Mouse (Mus musculus) MEL (cell line): ENCODE measurements around the gene Rcor2. TPM values are rescaled to one million over a fixed set of nuclear protein-coding genes. Genes with fewer than 3 reads are reported as not detected.

ENCODE experiments used
- DNase-seq: peaks from one replicate; pipeline ENCODE4 v3.0.0; 2011; ENCODE audit warnings: low read depth, low spot score
- H3K27ac ChIP-seq: 2 replicates; pipeline ENCODE4 v1.5.1; 2012; ENCODE audit warnings: low read depth, mild to moderate bottlenecking, control low read depth, low read length, moderate library complexity; ENCODE audit not compliant: control insufficient read depth
- H3K27me3 ChIP-seq, 2 experiments: fragments of 150-350 bp in 1 of 2; sonication (generic) in 1 of 2; 2 replicates each; pipeline ENCODE4 v1.6.1; 2012; ENCODE audit warnings: low read length in 2 of 2, mild to moderate bottlenecking in 2 of 2, improper control_type of control experiment in 1 of 2, moderate library complexity in 1 of 2; ENCODE audit not compliant: insufficient read depth in 2 of 2, control insufficient read depth in 1 of 2
- H3K36me3 ChIP-seq, 2 experiments: 2 replicates each; pipeline ENCODE4 v1.6.1; 2012 to 2014; ENCODE audit warnings: low read length in 2 of 2, improper control_type of control experiment in 1 of 2, inconsistent platforms in 1 of 2, mild to moderate bottlenecking in 1 of 2; ENCODE audit not compliant: insufficient read depth in 2 of 2, control insufficient read depth in 1 of 2
- H3K4me1 ChIP-seq, 2 experiments: fragments of 150-350 bp in 1 of 2; sonication (generic) in 1 of 2; 2 replicates each; pipeline ENCODE4 v1.6.1; 2012; ENCODE audit warnings: low read length in 2 of 2, improper control_type of control experiment in 1 of 2, mild to moderate bottlenecking in 1 of 2; ENCODE audit not compliant: insufficient read depth in 2 of 2, control insufficient read depth in 1 of 2
- H3K4me3 ChIP-seq, 2 experiments: fragments of 150-350 bp in 1 of 2; sonication (generic) in 1 of 2; 2 replicates each; pipeline ENCODE4 v1.5.1; 2012; ENCODE audit warnings: low read depth in 2 of 2, low read length in 2 of 2, mild to moderate bottlenecking in 2 of 2, moderate library complexity in 2 of 2, control low read depth in 1 of 2, improper control_type of control experiment in 1 of 2; ENCODE audit not compliant: control insufficient read depth in 1 of 2, insufficient read depth in 1 of 2
- H3K79me2 ChIP-seq: 2 replicates; pipeline ENCODE4 v1.6.1; 2012; ENCODE audit warnings: mild to moderate bottlenecking, low read length, moderate library complexity; ENCODE audit not compliant: control insufficient read depth, poor library complexity, insufficient read depth
- H3K9ac ChIP-seq: 2 replicates; pipeline ENCODE4 v1.6.1; 2012; ENCODE audit warnings: low read depth, mild to moderate bottlenecking, control low read depth, low read length, moderate library complexity; ENCODE audit not compliant: control insufficient read depth, poor library complexity, severe bottlenecking
- H3K9me3 ChIP-seq: fragments of 150-350 bp; sonication (generic); replicated peaks from 2 replicates; pipeline ENCODE4 v1.6.1; 2012; ENCODE audit warnings: mild to moderate bottlenecking, low read length, improper control_type of control experiment, moderate library complexity; ENCODE audit not compliant: insufficient read depth
- BHLHE40 ChIP-seq: IDR thresholded peaks from 2 replicates; pipeline ENCODE4 v1.6.1; 2012; ENCODE audit warnings: low read depth, mild to moderate bottlenecking, inconsistent platforms, low read length, improper control_type of control experiment, borderline replicate concordance
- CHD1 ChIP-seq: IDR thresholded peaks from 2 replicates; pipeline ENCODE4 v1.6.1; 2012; ENCODE audit warnings: low read depth, mild to moderate bottlenecking, inconsistent platforms, low read length, improper control_type of control experiment
- CHD2 ChIP-seq: IDR thresholded peaks from 2 replicates; pipeline ENCODE4 v1.6.1; 2011; ENCODE audit warnings: low read length, improper control_type of control experiment
- CTCF ChIP-seq, 3 experiments: IDR thresholded peaks in 2 of 3; conservative IDR thresholded peaks in 1 of 3; 2 replicates each; pipeline ENCODE4 v1.5.1; 2011 to 2012; ENCODE audit warnings: low read length in 3 of 3, low read depth in 2 of 3, mild to moderate bottlenecking in 2 of 3, improper control_type of control experiment in 1 of 3, inconsistent platforms in 1 of 3, mixed read lengths in 1 of 3, moderate library complexity in 1 of 3; ENCODE audit not compliant: control insufficient read depth in 1 of 3, insufficient read depth in 1 of 3, poor library complexity in 1 of 3, severe bottlenecking in 1 of 3
- ELF1 ChIP-seq: IDR thresholded peaks from 2 replicates; pipeline ENCODE4 v1.6.1; 2014; ENCODE audit warnings: low read depth, mild to moderate bottlenecking, inconsistent platforms, low read length, improper control_type of control experiment, moderate library complexity
- ETS1 ChIP-seq: IDR thresholded peaks from 2 replicates; pipeline ENCODE4 v1.6.1; 2012; ENCODE audit warnings: low read depth, mild to moderate bottlenecking, inconsistent platforms, low read length, improper control_type of control experiment, moderate library complexity
- GATA1 ChIP-seq: IDR thresholded peaks from 2 replicates; pipeline ENCODE4 v1.6.1; 2011; ENCODE audit warnings: low read depth, low read length, improper control_type of control experiment
- HCFC1 ChIP-seq: IDR thresholded peaks from 2 replicates; pipeline ENCODE4 v1.6.1; 2012; ENCODE audit warnings: low read depth, mild to moderate bottlenecking, inconsistent platforms, low read length, improper control_type of control experiment, moderate library complexity
- JUND ChIP-seq: IDR thresholded peaks from 2 replicates; pipeline ENCODE4 v1.6.1; 2011; ENCODE audit warnings: low read depth, mild to moderate bottlenecking, improper control_type of control experiment, low read length
- KAT2A ChIP-seq: conservative IDR thresholded peaks from 2 replicates; pipeline ENCODE4 v1.6.1; 2012; ENCODE audit warnings: low read depth, low read length, improper control_type of control experiment, inconsistent platforms
- MAFK ChIP-seq: IDR thresholded peaks from 2 replicates; pipeline ENCODE4 v1.6.1; 2011; ENCODE audit warnings: low read depth, mild to moderate bottlenecking, low read length, improper control_type of control experiment, borderline replicate concordance
- MAX ChIP-seq: IDR thresholded peaks from 2 replicates; pipeline ENCODE4 v1.6.1; 2011; ENCODE audit warnings: low read length, improper control_type of control experiment
- MAZ ChIP-seq: IDR thresholded peaks from 2 replicates; pipeline ENCODE4 v1.6.1; 2012; ENCODE audit warnings: low read depth, mild to moderate bottlenecking, inconsistent platforms, low read length, improper control_type of control experiment
- MEF2A ChIP-seq: IDR thresholded peaks from 2 replicates; pipeline ENCODE4 v1.6.1; 2014; ENCODE audit warnings: low read depth, mild to moderate bottlenecking, inconsistent platforms, low read length, improper control_type of control experiment; ENCODE audit not compliant: poor library complexity, insufficient replicate concordance, severe bottlenecking; ENCODE audit errors: extremely low read depth
- MXI1 ChIP-seq: IDR thresholded peaks from 2 replicates; pipeline ENCODE4 v1.6.1; 2011; ENCODE audit warnings: mild to moderate bottlenecking, low read depth, low read length, improper control_type of control experiment
- MYC ChIP-seq: IDR thresholded peaks from 2 replicates; pipeline ENCODE4 v1.6.1; 2011; ENCODE audit warnings: low read depth, mild to moderate bottlenecking, low read length, improper control_type of control experiment, moderate library complexity
- POLR2A ChIP-seq, 2 experiments: IDR thresholded peaks; 2 replicates each; pipeline ENCODE4 v1.6.1; 2011 to 2012; ENCODE audit warnings: low read length in 2 of 2, mild to moderate bottlenecking in 2 of 2, control low read depth in 1 of 2, improper control_type of control experiment in 1 of 2, low read depth in 1 of 2, moderate library complexity in 1 of 2; ENCODE audit not compliant: control insufficient read depth in 1 of 2, insufficient read depth in 1 of 2, poor library complexity in 1 of 2
- RAD21 ChIP-seq: IDR thresholded peaks from 2 replicates; pipeline ENCODE4 v1.6.1; 2011; ENCODE audit warnings: mild to moderate bottlenecking, low read depth, low read length, improper control_type of control experiment
- RCOR1 ChIP-seq: IDR thresholded peaks from 2 replicates; pipeline ENCODE4 v1.6.1; 2012; ENCODE audit warnings: low read depth, mild to moderate bottlenecking, inconsistent platforms, low read length, improper control_type of control experiment
- SIN3A ChIP-seq: IDR thresholded peaks from 2 replicates; pipeline ENCODE4 v1.6.1; 2012; ENCODE audit warnings: low read length, improper control_type of control experiment, inconsistent platforms
- SMC3 ChIP-seq: IDR thresholded peaks from 2 replicates; pipeline ENCODE4 v1.6.1; 2011; ENCODE audit warnings: low read depth, low read length, improper control_type of control experiment
- TBP ChIP-seq: IDR thresholded peaks from 2 replicates; pipeline ENCODE4 v1.8.0; 2011; ENCODE audit warnings: low read depth, low read length, improper control_type of control experiment
- TCF12 ChIP-seq: IDR thresholded peaks from 2 replicates; pipeline ENCODE4 v1.6.1; 2014; ENCODE audit warnings: low read depth, mild to moderate bottlenecking, inconsistent platforms, low read length, improper control_type of control experiment, moderate library complexity
- USF1 ChIP-seq: IDR thresholded peaks from 2 replicates; pipeline ENCODE4 v1.6.1; 2014; ENCODE audit warnings: low read depth, mild to moderate bottlenecking, inconsistent platforms, low read length, improper control_type of control experiment, moderate library complexity
- ZC3H11A ChIP-seq: IDR thresholded peaks from 2 replicates; pipeline ENCODE4 v1.6.1; 2012; ENCODE audit warnings: low read depth, mild to moderate bottlenecking, inconsistent platforms, low read length, improper control_type of control experiment
- ZKSCAN1 ChIP-seq: IDR thresholded peaks from 2 replicates; pipeline ENCODE4 v1.6.1; 2012; ENCODE audit warnings: low read depth, mild to moderate bottlenecking, inconsistent platforms, low read length, improper control_type of control experiment, moderate library complexity
- ZNF384 ChIP-seq: IDR thresholded peaks from 2 replicates; pipeline ENCODE4 v1.6.1; 2012; ENCODE audit warnings: low read depth, mild to moderate bottlenecking, inconsistent platforms, low read length, improper control_type of control experiment
- polyA plus RNA-seq, 2 experiments: library from polyadenylated mRNA; stranded (reverse) in 1 of 2; unstranded in 1 of 2; fragments of >175 nt in 1 of 2; fragments of >200 nt in 1 of 2; gene quantifications; 2 replicates each; pipeline versions ENCODE4 v1.2.1 to v1.2.4; 2012; ENCODE audit warnings: low replicate concordance in 2 of 2, low read depth in 1 of 2; ENCODE audit not compliant: insufficient read length in 2 of 2, insufficient read depth in 1 of 2, missing spikeins in 1 of 2
- total RNA-seq: library from RNA; depleted of rRNA; stranded (reverse); fragments of 300-350 nt; gene quantifications from 2 replicates; pipeline ENCODE4 v1.2.3, GENCODE M21; 2012

Rcor2 gene
- total and polyA plus RNA-seq, 3 experiments: 31.4 to 60.2 TPM; not detected in 1

- DNase-seq: no peak
- Histone ChIP-seq H3K27me3 (no peaks in the 10 kb centered on the region), H3K9me3 (no peaks in the 10 kb centered on the region), H3K79me2 (peaks cover 38% of the 10 kb centered on the region), H3K4me1 (peaks cover 0 to 10% of the 10 kb centered on the region in 2 experiments; a peak in 2 of 4 replicates), H3K9ac (no peak overlapping the region), H3K27ac (no peak overlapping the region), H3K36me3 (peaks cover 6 to 18% of the 10 kb centered on the region in 2 experiments), H3K4me3 (no peak overlapping the region)
- no peak for TF ChIP-seq CTCF (IDR thresholded peaks at IDR 0.05 in 2 of 3, conservative IDR thresholded peaks at IDR 0.05 in 1 of 3; ENCODE audit: control insufficient read depth in 1 of 3, insufficient read depth in 1 of 3, low read depth in 2 of 3, low read length in 3 of 3, poor library complexity in 1 of 3, severe bottlenecking in 1 of 3)
- TF ChIP-seq SMC3: no peak
- TF ChIP-seq SIN3A: no peak
- no peak for TF ChIP-seq MAFK
- no peak for TF ChIP-seq MAZ
- TF ChIP-seq ZC3H11A: no peak
- TF ChIP-seq TBP: no peak
- TF ChIP-seq HCFC1: no peak
- no peak for TF ChIP-seq MAX
- TF ChIP-seq ZKSCAN1: no peak
- no peak for TF ChIP-seq JUND
- no peak for TF ChIP-seq GATA1
- TF ChIP-seq RCOR1: no peak
- no peak for TF ChIP-seq TCF12
- no peak for TF ChIP-seq CHD2
- no peak for TF ChIP-seq BHLHE40
- no peak for TF ChIP-seq USF1
- no peak for TF ChIP-seq ZNF384
Measured at GRCm38 (mm10) chr19:7235461-7235860, 31.7 kb upstream of the Rcor2 start.

DNA sequence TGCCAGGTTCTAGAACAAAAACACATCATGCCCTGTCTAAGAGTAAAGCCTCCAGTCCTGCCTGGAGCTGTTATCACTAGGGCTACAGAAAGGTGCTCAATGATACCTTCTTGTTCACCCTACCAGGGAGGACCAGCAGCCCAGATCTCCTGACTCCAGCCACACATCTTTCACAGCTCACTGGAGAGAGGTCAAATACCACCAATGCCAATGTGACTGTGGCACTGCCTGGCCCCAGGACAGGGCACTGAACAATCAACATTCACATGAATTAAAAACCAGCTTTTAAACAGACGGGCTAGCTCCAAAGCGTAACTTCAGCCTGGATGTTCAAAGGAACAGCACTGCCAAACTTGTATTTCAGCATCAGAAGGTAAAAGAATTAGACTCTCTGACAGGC lies 31.1 kb upstream of the Rcor2 start:
- H3K4me1 ChIP-seq: peaks cover 0 to 10% of the 10 kb centered on the region in 2 experiments; a peak in 2 of 4 replicates
- TF ChIP-seq MAX: no peak
- TF ChIP-seq MYC: no peak
- no peak for TF ChIP-seq KAT2A
- no peak for TF ChIP-seq CHD1
- no peak for TF ChIP-seq GATA1
- no peak for TF ChIP-seq POLR2A (IDR thresholded peaks at IDR 0.05; ENCODE audit: control insufficient read depth in 1 of 2, insufficient read depth in 1 of 2, low read depth in 1 of 2, low read length in 2 of 2, poor library complexity in 1 of 2)
- no peak for TF ChIP-seq MXI1
- TF ChIP-seq SMC3: no peak
- TF ChIP-seq TCF12: no peak
- no peak for TF ChIP-seq MEF2A
- TF ChIP-seq SIN3A: no peak
- TF ChIP-seq MAZ: no peak
- no peak for TF ChIP-seq RCOR1
- no peak for TF ChIP-seq ZC3H11A
- TF ChIP-seq RAD21: no peak
- no peak for TF ChIP-seq ELF1
- no peak for TF ChIP-seq ETS1
- no peak for TF ChIP-seq CTCF (IDR thresholded peaks at IDR 0.05 in 2 of 3, conservative IDR thresholded peaks at IDR 0.05 in 1 of 3; ENCODE audit: control insufficient read depth in 1 of 3, insufficient read depth in 1 of 3, low read depth in 2 of 3, low read length in 3 of 3, poor library complexity in 1 of 3, severe bottlenecking in 1 of 3)
- no peak for TF ChIP-seq HCFC1
- H3K9me3 ChIP-seq: no peaks in the 10 kb centered on the region
- H3K27ac ChIP-seq: no peak overlapping the region
- H3K36me3 ChIP-seq: peaks cover 6 to 18% of the 10 kb centered on the region in 2 experiments
- peaks cover 43% of the 10 kb centered on the region for H3K79me2 ChIP-seq
- no peak overlapping the region for H3K4me3 ChIP-seq
- DNase-seq: no peak
- H3K9ac ChIP-seq: no peak overlapping the region
- no peaks in the 10 kb centered on the region for H3K27me3 ChIP-seq
